Mouse (Mus musculus) E14TG2a.4 (cell line): ENCODE results near the gene Dyrk1a.
"Not testable (repeated sequence)": the region's sequence is repeated elsewhere in the genome, so short reads cannot be mapped to it uniquely, and the experiment has no call there.

Experiments
- H3K27me3 ChIP-seq: 2 replicates; pipeline ENCODE4 v1.6.1; 2014; ENCODE audit warnings: low read length, control low read depth; ENCODE audit not compliant: insufficient read depth
- H3K36me3 ChIP-seq: 2 replicates; pipeline ENCODE4 v1.6.1; 2014; ENCODE audit warnings: low read length, control low read depth; ENCODE audit not compliant: insufficient read depth
- H3K4me1 ChIP-seq: replicated peaks from 2 replicates; pipeline ENCODE4 v1.6.1; 2014; ENCODE audit warnings: low read depth, low read length, control low read depth
- H3K4me3 ChIP-seq: replicated peaks from 2 replicates; pipeline ENCODE4 v1.5.1; 2014; ENCODE audit warnings: mild to moderate bottlenecking, low read length
- H3K9me3 ChIP-seq: 2 replicates; pipeline ENCODE4 v1.6.1; 2014; ENCODE audit warnings: low read length, control low read depth
- CTCF ChIP-seq: conservative IDR thresholded peaks from 2 replicates; pipeline ENCODE4 v1.5.1; 2014; ENCODE audit warnings: low read length
- NANOG ChIP-seq: IDR thresholded peaks from 2 replicates; pipeline ENCODE4 v1.6.1; 2014; ENCODE audit warnings: borderline replicate concordance, low read length, mixed read lengths
- POU5F1 ChIP-seq: IDR thresholded peaks from 2 replicates; pipeline ENCODE4 v1.6.1; 2014; ENCODE audit warnings: low read length, borderline replicate concordance

Dyrk1a gene

DNA sequence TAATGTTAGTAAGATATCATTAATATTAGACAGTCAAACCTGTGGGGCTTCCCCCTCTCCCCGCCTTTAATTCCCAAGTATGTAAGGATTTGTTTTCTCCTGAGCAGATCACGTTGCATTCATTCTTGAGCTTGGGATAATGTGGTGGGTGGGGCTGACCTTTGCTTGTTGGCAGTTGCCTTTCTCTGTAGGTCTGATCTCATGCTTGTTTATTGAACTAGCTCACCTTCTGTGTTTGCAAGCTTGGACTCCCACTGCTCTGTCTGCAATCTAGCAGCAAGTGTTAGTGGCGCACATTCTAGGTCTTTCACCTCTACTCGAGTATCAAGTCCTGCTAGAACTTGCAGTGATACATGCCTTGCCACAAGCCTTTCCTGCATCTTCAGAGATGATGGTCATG lies 111.1 kb downstream of the Dyrk1a start:
- Histone ChIP-seq H3K27me3 (no peaks in the 10 kb centered on the region), H3K4me3 (no peak overlapping the region), H3K9me3 (no peaks in the 10 kb centered on the region), H3K4me1 (peaks cover 22% of the 10 kb centered on the region), H3K36me3 (peaks cover 62% of the 10 kb centered on the region)
- TF ChIP-seq NANOG (no peak), CTCF (no peak), POU5F1 (no peak)

DNA sequence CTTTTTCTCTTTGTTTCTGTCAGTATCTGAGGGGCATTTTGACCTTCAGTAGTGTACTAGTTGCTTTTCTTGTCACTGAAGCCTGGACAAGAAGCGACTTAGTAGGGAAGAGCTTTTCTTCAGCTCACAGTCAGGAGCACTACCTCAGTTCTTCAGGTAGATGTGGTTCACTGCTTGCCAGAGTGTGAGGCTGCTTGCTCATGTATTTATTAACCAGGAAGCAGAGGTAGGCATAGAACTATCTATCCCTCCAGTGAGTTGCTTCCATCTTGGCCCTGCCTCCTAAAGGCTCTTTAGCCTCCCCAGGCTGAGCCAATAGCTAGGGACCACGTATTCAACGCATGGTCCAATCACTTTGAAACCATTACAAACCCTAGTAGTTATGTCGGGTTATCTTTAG lies 112.0 kb downstream of the Dyrk1a start:
- Histone ChIP-seq H3K36me3 (peaks cover 70% of the 10 kb centered on the region), H3K4me1 (peaks cover 30% of the 10 kb centered on the region), H3K9me3 (no peaks in the 10 kb centered on the region), H3K27me3 (no peaks in the 10 kb centered on the region), H3K4me3 (no peak overlapping the region)
- TF ChIP-seq POU5F1 (no peak), NANOG (no peak), CTCF (no peak)

DNA sequence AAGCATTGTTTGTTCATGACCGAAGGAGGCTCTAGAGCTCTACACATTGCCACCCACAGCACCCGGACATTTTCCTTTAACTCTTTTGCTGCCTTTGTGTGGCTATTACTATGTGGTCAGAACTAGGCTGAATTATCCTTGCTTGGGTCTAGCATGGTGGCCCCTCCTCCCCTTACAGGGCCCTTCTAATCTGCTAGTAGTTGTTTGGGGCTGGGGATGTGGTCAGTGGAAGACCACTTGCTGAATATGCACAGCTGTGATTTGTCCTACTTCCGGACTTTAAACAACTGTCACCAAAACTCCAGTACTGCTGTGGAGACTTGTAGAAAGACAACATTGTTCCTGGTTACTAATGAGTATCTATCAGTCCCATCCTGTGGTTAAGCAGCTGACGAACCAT lies 114.2 kb downstream of the Dyrk1a start:
- H3K36me3 ChIP-seq: peaks cover 83% of the 10 kb centered on the region
- TF ChIP-seq POU5F1: no peak
- TF ChIP-seq CTCF: no peak
- TF ChIP-seq NANOG: no peak
- H3K27me3 ChIP-seq: no peaks in the 10 kb centered on the region
- H3K4me3 ChIP-seq: no peak overlapping the region
- H3K4me1 ChIP-seq: peaks cover 36% of the 10 kb centered on the region
- H3K9me3 ChIP-seq: no peaks in the 10 kb centered on the region

DNA sequence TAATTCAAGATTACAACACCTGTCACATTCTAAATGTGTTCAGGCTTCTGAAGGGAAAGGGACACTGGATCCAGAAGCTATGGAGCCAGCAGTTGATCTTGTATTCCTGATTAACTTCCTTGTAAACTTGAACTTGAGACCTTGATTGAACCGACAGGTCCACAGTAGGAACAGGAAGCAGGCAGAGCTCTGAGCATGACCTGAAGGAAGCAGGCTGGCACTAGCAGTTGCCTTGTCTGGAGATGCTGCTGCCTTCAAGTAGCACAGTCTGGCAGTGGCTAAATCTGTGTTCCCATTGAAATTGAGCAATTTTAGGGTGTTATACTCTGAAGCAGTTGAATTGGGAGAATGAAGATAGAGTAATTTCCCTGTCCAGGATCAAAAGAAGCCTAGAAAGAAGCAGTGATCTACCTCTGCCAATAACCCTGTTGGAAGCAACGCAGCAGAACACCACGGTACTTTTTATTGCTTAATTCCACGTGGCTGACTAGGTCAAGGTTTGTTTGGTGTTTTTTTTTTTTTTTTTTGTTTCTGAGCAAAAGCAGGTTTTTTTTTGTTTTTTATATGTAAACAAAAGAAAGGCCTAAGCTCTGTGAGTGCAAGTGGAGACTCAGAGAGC lies 124.0 kb downstream of the Dyrk1a start:
- Histone ChIP-seq H3K4me3 (no peak overlapping the region), H3K36me3 (peaks cover 73% of the 10 kb centered on the region), H3K9me3 (no peaks in the 10 kb centered on the region), H3K4me1 (peaks cover 40% of the 10 kb centered on the region), H3K27me3 (no peaks in the 10 kb centered on the region)
- no peak for TF ChIP-seq CTCF
- no peak for TF ChIP-seq POU5F1
- TF ChIP-seq NANOG: no peak

DNA sequence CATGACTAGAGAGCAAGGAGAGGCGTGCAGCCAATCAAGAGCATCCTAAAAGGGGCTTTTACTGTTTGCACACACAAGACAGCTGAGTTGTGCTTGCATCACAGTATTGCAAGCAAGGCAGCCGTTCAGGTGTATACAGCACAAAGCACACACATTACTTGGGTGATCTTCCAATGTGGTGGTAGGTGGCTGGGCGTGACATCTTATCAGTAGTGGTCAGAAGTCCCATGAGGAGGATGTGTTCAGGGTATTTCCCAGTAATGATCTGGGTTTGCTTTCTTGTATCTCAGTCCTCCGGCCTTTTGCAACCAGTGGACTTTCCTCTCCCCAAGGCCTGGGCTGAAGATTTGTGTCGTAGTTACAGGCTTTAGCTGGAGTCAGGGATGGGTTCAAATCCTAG lies 127.7 kb downstream of the Dyrk1a start:
- TF ChIP-seq POU5F1 (no peak), NANOG (no peak), CTCF (no peak)
- peaks cover 54% of the 10 kb centered on the region for H3K4me1 ChIP-seq
- no peaks in the 10 kb centered on the region for H3K9me3 ChIP-seq
- H3K27me3 ChIP-seq: no peaks in the 10 kb centered on the region
- H3K36me3 ChIP-seq: peaks cover 39% of the 10 kb centered on the region
- H3K4me3 ChIP-seq: no peak overlapping the region

DNA sequence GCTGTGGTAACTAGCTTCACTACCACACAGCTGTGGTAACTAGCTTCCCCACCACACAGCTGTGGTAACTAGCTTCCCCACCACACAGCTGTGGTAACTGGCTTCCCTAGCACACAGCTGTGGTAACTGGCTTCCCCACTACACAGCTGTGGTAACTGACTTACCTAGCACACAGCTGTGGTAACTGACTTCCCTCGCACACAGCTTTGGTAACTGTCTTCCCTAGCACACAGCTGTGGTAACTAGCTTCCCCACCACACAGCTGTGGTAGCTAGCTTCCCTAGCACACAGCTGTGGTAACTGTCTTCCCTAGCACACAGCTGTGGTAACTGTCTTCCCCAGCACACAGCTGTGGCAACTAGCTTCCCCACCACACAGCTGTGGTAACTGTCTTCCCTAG lies 128.4 kb downstream of the Dyrk1a start:
- H3K9me3 ChIP-seq, H3K4me3 ChIP-seq, H3K27me3 ChIP-seq: not testable (repeated sequence)
- Histone ChIP-seq H3K4me1 (peaks cover 53% of the 10 kb centered on the region), H3K36me3 (peaks cover 32% of the 10 kb centered on the region)

DNA sequence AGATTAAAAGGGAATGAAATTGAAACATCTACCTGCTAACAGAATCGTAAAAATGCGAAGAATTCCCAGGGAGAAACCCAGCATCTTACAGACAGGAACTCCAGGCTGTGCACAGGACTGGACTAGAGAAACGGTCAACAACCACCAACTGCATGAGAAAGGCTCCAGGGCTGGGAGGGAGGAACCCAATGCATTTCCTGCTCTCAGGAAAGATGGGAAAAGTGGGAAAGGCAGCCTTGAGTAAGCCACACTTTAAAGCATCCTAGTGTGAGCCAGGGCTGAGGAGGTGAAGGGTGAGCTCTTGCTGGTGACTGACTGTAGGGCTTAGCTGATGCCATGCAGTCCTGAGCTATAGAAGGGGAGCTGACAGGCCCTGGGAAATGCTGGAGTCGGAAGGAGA lies 131.3 kb downstream of the Dyrk1a start:
- Histone ChIP-seq H3K36me3 (peaks cover 4% of the 10 kb centered on the region; the same call in 1 of the 2 replicates), H3K9me3 (no peaks in the 10 kb centered on the region), H3K27me3 (no peaks in the 10 kb centered on the region), H3K4me1 (peaks cover 26% of the 10 kb centered on the region), H3K4me3 (no peak overlapping the region)
- no peak for TF ChIP-seq NANOG
- no peak for TF ChIP-seq CTCF
- TF ChIP-seq POU5F1: no peak

DNA sequence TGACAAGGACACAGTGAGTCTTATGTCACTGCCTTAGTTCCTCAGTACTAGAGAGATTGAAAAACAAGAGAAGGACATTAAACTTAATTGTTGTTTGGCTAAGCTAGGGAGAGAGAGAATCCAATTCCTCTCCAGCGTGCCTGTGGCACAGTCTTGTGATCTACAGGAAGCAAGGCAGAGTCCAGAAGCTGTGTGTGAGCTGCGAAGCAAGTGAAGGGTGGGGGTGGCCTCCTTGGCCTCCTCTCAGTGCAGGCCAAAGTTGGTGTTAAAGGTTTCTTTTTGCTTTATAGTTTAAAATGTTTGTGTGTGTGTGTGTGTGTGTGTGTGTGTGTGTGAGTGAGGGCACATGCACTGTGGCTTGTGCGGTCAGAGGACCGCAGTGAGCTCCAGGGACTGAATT lies 132.2 kb downstream of the Dyrk1a start:
- Histone ChIP-seq H3K4me1 (peaks cover 22% of the 10 kb centered on the region), H3K36me3 (no peaks in the 10 kb centered on the region), H3K9me3 (no peaks in the 10 kb centered on the region), H3K27me3 (no peaks in the 10 kb centered on the region), H3K4me3 (no peak overlapping the region)
- TF ChIP-seq NANOG (no peak), POU5F1 (no peak), CTCF (no peak)

DNA sequence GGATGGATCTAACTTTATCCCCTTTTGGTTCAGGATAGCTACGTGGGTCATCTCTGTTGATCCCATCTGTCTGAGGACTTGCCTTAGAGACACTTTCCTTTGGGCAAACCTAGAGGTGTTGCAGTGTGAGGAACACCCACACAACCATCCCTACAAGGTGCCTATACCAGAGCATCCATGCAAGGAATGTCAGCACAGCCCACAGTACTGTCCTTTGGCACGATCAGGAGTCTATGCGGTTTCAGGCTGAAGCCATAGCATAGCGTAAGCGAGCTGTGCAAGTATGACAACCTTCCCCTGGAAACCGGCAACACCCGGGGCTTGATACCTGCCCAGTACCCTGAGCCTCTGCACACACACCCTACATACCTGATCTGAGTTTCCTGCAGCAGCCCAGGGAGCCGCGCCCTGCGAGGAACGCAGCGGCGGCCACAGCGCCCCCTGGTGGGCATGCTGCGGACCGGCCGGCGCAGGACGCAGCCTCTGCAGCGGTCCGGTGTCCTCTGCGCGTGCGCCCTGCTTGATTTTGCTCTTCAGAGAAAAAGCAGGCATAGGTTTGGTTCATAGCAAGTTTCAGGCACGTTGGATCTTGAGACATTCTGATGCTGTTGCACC lies 143.8 kb downstream of the Dyrk1a start:
- Histone ChIP-seq H3K27me3 (peaks cover 7% of the 10 kb centered on the region), H3K9me3 (peaks cover 5% of the 10 kb centered on the region; the same call in 1 of the 2 replicates), H3K4me1 (peaks cover 34% of the 10 kb centered on the region), H3K4me3 (peak overlapping the region; percentile 63), H3K36me3 (no peaks in the 10 kb centered on the region)
- TF ChIP-seq POU5F1 (no peak), CTCF (no peak), NANOG (no peak)
